16 mouse cellular contexts compared by ENCODE assay signal in the genomic region with DNA sequence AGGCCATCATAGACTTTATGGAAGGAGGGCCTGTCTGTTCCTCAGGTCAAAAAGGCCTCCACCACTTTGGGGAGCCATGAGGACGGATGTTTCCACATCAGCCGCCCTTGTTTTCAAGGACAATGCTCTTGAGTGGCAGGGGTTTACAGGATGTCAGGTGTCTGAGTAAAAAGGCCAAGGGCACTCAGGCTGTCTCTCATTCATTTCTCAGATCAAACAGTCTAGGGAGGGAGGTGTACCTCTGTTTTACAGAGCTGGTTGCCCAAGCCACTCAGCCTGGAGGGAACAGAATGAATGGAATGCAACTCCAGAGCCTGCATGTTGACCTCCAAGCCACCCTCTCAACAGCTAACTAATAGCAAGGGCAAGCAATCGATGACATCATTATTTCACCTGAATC. TPM values are rescaled to one million over a fixed set of nuclear protein-coding genes. Genes with fewer than 3 reads are reported as not detected.
DNase-seq lines count a peak whose midpoint lies in the region; ATAC-seq and TF ChIP-seq lines count a peak whose summit lies in the region.
"Had no signal": no experiment of that assay in that cellular context is flagged by ENCODE, and none has a peak within 500 bp of the region (broad histone marks: within the 10 kb centered on the region; RNA-seq: fewer than 3 reads in every experiment).

No protein-coding gene starts in this region.

- no peak overlapping the region for H3K4me3 ChIP-seq in forebrain, embryonic 11.5 days (ENCODE audit: low read depth, low read length)
- no peak overlapping the region for H3K4me3 ChIP-seq in forebrain, postnatal 0 days (ENCODE audit: low read depth, low read length)
- H3K4me3 ChIP-seq in heart, embryonic 12.5 days: no peak overlapping the region
- H3K4me3 ChIP-seq in lung, embryonic 15.5 days: no peak overlapping the region
- no peak overlapping the region for H3K4me3 ChIP-seq in neural tube, embryonic 15.5 days (replicated peaks)
- H3K4me3 ChIP-seq: embryonic facial prominence, embryonic 10.5 days; left cerebral cortex, adult 2 months; limb, embryonic 12.5 days; liver, embryonic 15.5 days; myocyte had no signal

- H3K4me1 ChIP-seq in forebrain, embryonic 11.5 days (replicated peaks; ENCODE audit: control insufficient read depth, insufficient read depth, low read length): peaks cover 16% of the 10 kb centered on the region
- peaks cover 10% of the 10 kb centered on the region for H3K4me1 ChIP-seq in forebrain, postnatal 0 days (ENCODE audit: insufficient read depth)
- peaks cover 60% of the 10 kb centered on the region for H3K4me1 ChIP-seq in heart, embryonic 12.5 days (replicated peaks)
- H3K4me1 ChIP-seq in lung, embryonic 15.5 days: peaks cover 61% of the 10 kb centered on the region
- peaks cover 40% of the 10 kb centered on the region for H3K4me1 ChIP-seq in neural tube, embryonic 15.5 days

- TF ChIP-seq CTCF in forebrain, postnatal 0 days (IDR thresholded peaks at IDR 0.05; ENCODE audit: low read depth): no peak

- peaks cover 19% of the 10 kb centered on the region for H3K27me3 ChIP-seq in forebrain, embryonic 11.5 days (ENCODE audit: control insufficient read depth, insufficient read depth, low read length)
- H3K27me3 ChIP-seq in forebrain, postnatal 0 days (ENCODE audit: insufficient read depth, low read length): peaks cover 3% of the 10 kb centered on the region; the same call in 1 of the 2 replicates
- H3K27me3 ChIP-seq in heart, embryonic 12.5 days (replicated peaks): peaks cover 37% of the 10 kb centered on the region
- H3K27me3 ChIP-seq in lung, embryonic 15.5 days: peaks cover 21% of the 10 kb centered on the region; the same call in 1 of the 2 replicates
- H3K27me3 ChIP-seq in neural tube, embryonic 15.5 days (replicated peaks): peaks cover 22% of the 10 kb centered on the region

- no peak for ATAC-seq in forebrain, embryonic 11.5 days (replicated peaks; ENCODE audit: low FRiP score)
- no peak for ATAC-seq in forebrain, postnatal 0 days
- no peak for ATAC-seq in heart, embryonic 12.5 days (ENCODE audit: insufficient number of reproducible peaks, low FRiP score)
- no peak; the same call in 1 of the 2 replicates for ATAC-seq in lung, embryonic 15.5 days (ENCODE audit: borderline replicate concordance, extremely low read depth, low FRiP score, low TSS enrichment)
- no peak for ATAC-seq in neural tube, embryonic 15.5 days (ENCODE audit: low FRiP score)
- ATAC-seq in granulocyte monocyte progenitor cell, adult 5-6 weeks (replicated peaks; ENCODE audit: poor library complexity, severe bottlenecking): no peak

- no peak overlapping the region for H3K27ac ChIP-seq in forebrain, embryonic 11.5 days (ENCODE audit: low read depth, low read length)
- no peak overlapping the region for H3K27ac ChIP-seq in forebrain, postnatal 0 days (ENCODE audit: low read depth, low read length)
- peak overlapping the region; percentile 78 for H3K27ac ChIP-seq in heart, embryonic 12.5 days (ENCODE audit: poor library complexity, severe bottlenecking)
- peak overlapping the region; percentile 77 for H3K27ac ChIP-seq in lung, embryonic 15.5 days
- no peak overlapping the region for H3K27ac ChIP-seq in neural tube, embryonic 15.5 days (replicated peaks)
- H3K27ac ChIP-seq: embryonic facial prominence, embryonic 10.5 days; left cerebral cortex, adult 2 months; limb, embryonic 12.5 days; liver, embryonic 15.5 days had no signal

- peak; percentile 43 for DNase-seq in forebrain, embryonic 11.5 days (ENCODE audit: low spot score)
- no peak for DNase-seq in forebrain, postnatal 0 days
- peak; percentile 44 for DNase-seq in R1 (ENCODE audit: low read depth, low spot score)
- no peak for DNase-seq in embryo, embryonic 9.5 days (ENCODE audit: extremely low spot score)
- DNase-seq: right cerebral cortex, postnatal 14 days had no signal

- 83% methylated on average over 3 of the region's 3 CpGs for WGBS in forebrain, embryonic 11.5 days
- 78% methylated on average over 3 of the region's 3 CpGs for WGBS in forebrain, postnatal 0 days
- 40% methylated on average over 3 of the region's 3 CpGs for WGBS in heart, embryonic 12.5 days
- 58% methylated on average over 3 of the region's 3 CpGs for WGBS in lung, embryonic 15.5 days
- WGBS in neural tube, embryonic 15.5 days: 81% methylated on average over 3 of the region's 3 CpGs

- H3K9ac ChIP-seq in forebrain, embryonic 11.5 days (ENCODE audit: low read length): no peak overlapping the region
- H3K9ac ChIP-seq in forebrain, postnatal 0 days: no peak overlapping the region
- H3K9ac ChIP-seq in heart, embryonic 12.5 days: no peak overlapping the region
- H3K9ac ChIP-seq in lung, embryonic 15.5 days: no peak overlapping the region
- H3K9ac ChIP-seq in neural tube, embryonic 15.5 days (replicated peaks): no peak overlapping the region
- H3K9ac ChIP-seq: limb, embryonic 12.5 days; liver, embryonic 15.5 days had no signal

- H3K36me3 ChIP-seq in forebrain, embryonic 11.5 days (ENCODE audit: control insufficient read depth, insufficient read depth, low read length): no peaks in the 10 kb centered on the region
- H3K36me3 ChIP-seq in forebrain, postnatal 0 days (ENCODE audit: insufficient read depth): no peaks in the 10 kb centered on the region
- peaks cover 29% of the 10 kb centered on the region for H3K36me3 ChIP-seq in heart, embryonic 12.5 days
- H3K36me3 ChIP-seq in lung, embryonic 15.5 days: no peaks in the 10 kb centered on the region
- H3K36me3 ChIP-seq in neural tube, embryonic 15.5 days: no peaks in the 10 kb centered on the region
- H3K36me3 ChIP-seq: embryonic facial prominence, embryonic 10.5 days; G1E; limb, embryonic 12.5 days; liver, embryonic 15.5 days had no signal

- H3K4me2 ChIP-seq in forebrain, embryonic 11.5 days (ENCODE audit: low read depth, low read length, severe bottlenecking): no peak overlapping the region
- H3K4me2 ChIP-seq in forebrain, postnatal 0 days (ENCODE audit: low read depth): no peak overlapping the region
- H3K4me2 ChIP-seq in heart, embryonic 12.5 days: no peak overlapping the region
- H3K4me2 ChIP-seq in lung, embryonic 15.5 days: no peak overlapping the region
- H3K4me2 ChIP-seq in neural tube, embryonic 15.5 days: no peak overlapping the region
- H3K4me2 ChIP-seq: limb, embryonic 12.5 days; liver, embryonic 15.5 days; midbrain, embryonic 11.5 days had no signal

- no peaks in the 10 kb centered on the region for H3K9me3 ChIP-seq in forebrain, embryonic 11.5 days (ENCODE audit: control insufficient read depth, low read length)
- no peaks in the 10 kb centered on the region for H3K9me3 ChIP-seq in forebrain, postnatal 0 days (ENCODE audit: low read length)
- H3K9me3 ChIP-seq in heart, embryonic 12.5 days (replicated peaks): no peaks in the 10 kb centered on the region
- no peaks in the 10 kb centered on the region for H3K9me3 ChIP-seq in lung, embryonic 15.5 days
- H3K9me3 ChIP-seq in neural tube, embryonic 15.5 days (replicated peaks): no peaks in the 10 kb centered on the region
- H3K9me3 ChIP-seq: embryonic facial prominence, embryonic 10.5 days; G1E; limb, embryonic 12.5 days; liver, embryonic 15.5 days had no signal

RNA-seq across cellular contexts. Expression of gene Epn3, which starts 4.4 kb away (rescaled TPM):
- 0.48 and 0.64 TPM in 2 replicates for polyA plus RNA-seq in forebrain, embryonic 11.5 days (2014; fragmentation: Nextera tagmentation; extraction: Ambion mirVana)
- total RNA-seq in forebrain, postnatal 0 days (2014; rRNA removed): 2.0 and 2.5 TPM in 2 replicates
- polyA plus RNA-seq in forebrain, postnatal 0 days (2015; fragmentation: Nextera tagmentation; extraction: Ambion mirVana): 0.96 and 1.4 TPM in 2 replicates
- polyA plus RNA-seq in heart, embryonic 12.5 days (2016; fragmentation: Nextera tagmentation; extraction: Ambion mirVana): 14.4 and 14.5 TPM in 2 replicates
- polyA plus RNA-seq in lung, embryonic 15.5 days (2015; fragmentation: Nextera tagmentation; extraction: Ambion mirVana): 16.8 and 17.3 TPM in 2 replicates
- polyA plus RNA-seq in neural tube, embryonic 15.5 days (2015; fragmentation: Nextera tagmentation; extraction: Ambion mirVana): 1.1 and 1.5 TPM in 2 replicates
- not detected in 2 replicates for total RNA-seq in granulocyte monocyte progenitor cell, adult 5-6 weeks (2014; fragmentation: Nextera tagmentation)
- total RNA-seq in granulocyte monocyte progenitor cell, adult 5-6 weeks (2017): not detected in 2 replicates
- total RNA-seq: G1E had no signal
- polyA plus RNA-seq: G1E had no signal

RNA-seq across cellular contexts. Expression of gene Spata20, which starts 9.4 kb away (rescaled TPM):
- polyA plus RNA-seq in forebrain, embryonic 11.5 days (2014; fragmentation: Nextera tagmentation; extraction: Ambion mirVana): 0.17 TPM in 1 of 2 replicates, not detected in the other
- 0.92 and 3.1 TPM in 2 replicates for total RNA-seq in forebrain, postnatal 0 days (2014; rRNA removed)
- 0.99 and 2.3 TPM in 2 replicates for polyA plus RNA-seq in forebrain, postnatal 0 days (2015; fragmentation: Nextera tagmentation; extraction: Ambion mirVana)
- not detected in 2 replicates for polyA plus RNA-seq in heart, embryonic 12.5 days (2016; fragmentation: Nextera tagmentation; extraction: Ambion mirVana)
- polyA plus RNA-seq in lung, embryonic 15.5 days (2015; fragmentation: Nextera tagmentation; extraction: Ambion mirVana): 0.06 and 0.31 TPM in 2 replicates
- polyA plus RNA-seq in neural tube, embryonic 15.5 days (2015; fragmentation: Nextera tagmentation; extraction: Ambion mirVana): 0.28 and 0.42 TPM in 2 replicates
- total RNA-seq in granulocyte monocyte progenitor cell, adult 5-6 weeks (2014; fragmentation: Nextera tagmentation): not detected in 2 replicates
- not detected in 2 replicates for total RNA-seq in granulocyte monocyte progenitor cell, adult 5-6 weeks (2017)
- total RNA-seq: G1E had no signal
- polyA plus RNA-seq: embryonic facial prominence, embryonic 10.5 days; G1E; liver, embryonic 15.5 days; midbrain, embryonic 11.5 days; myocyte had no signal

RNA-seq across cellular contexts. Expression of gene Cacna1g, which starts 21.4 kb away (rescaled TPM):
- 13.0 and 17.4 TPM in 2 replicates for polyA plus RNA-seq in forebrain, embryonic 11.5 days (2014; fragmentation: Nextera tagmentation; extraction: Ambion mirVana)
- total RNA-seq in forebrain, postnatal 0 days (2014; rRNA removed): 47.1 and 62.9 TPM in 2 replicates
- 5.3 and 5.8 TPM in 2 replicates for polyA plus RNA-seq in forebrain, postnatal 0 days (2015; fragmentation: Nextera tagmentation; extraction: Ambion mirVana)
- polyA plus RNA-seq in heart, embryonic 12.5 days (2016; fragmentation: Nextera tagmentation; extraction: Ambion mirVana): 1.9 and 2.7 TPM in 2 replicates
- 7.3 and 7.7 TPM in 2 replicates for polyA plus RNA-seq in lung, embryonic 15.5 days (2015; fragmentation: Nextera tagmentation; extraction: Ambion mirVana)
- polyA plus RNA-seq in neural tube, embryonic 15.5 days (2015; fragmentation: Nextera tagmentation; extraction: Ambion mirVana): 12.8 and 14.7 TPM in 2 replicates
- not detected in 2 replicates for total RNA-seq in granulocyte monocyte progenitor cell, adult 5-6 weeks (2014; fragmentation: Nextera tagmentation)
- total RNA-seq in granulocyte monocyte progenitor cell, adult 5-6 weeks (2017): not detected in 2 replicates
- polyA plus RNA-seq: G1E had no signal

RNA-seq across cellular contexts. Expression of gene Mycbpap, which starts 26.1 kb away (rescaled TPM):
- polyA plus RNA-seq in forebrain, embryonic 11.5 days (2014; fragmentation: Nextera tagmentation; extraction: Ambion mirVana): 1.9 and 4.8 TPM in 2 replicates
- 0.77 and 2.1 TPM in 2 replicates for total RNA-seq in forebrain, postnatal 0 days (2014; rRNA removed)
- polyA plus RNA-seq in forebrain, postnatal 0 days (2015; fragmentation: Nextera tagmentation; extraction: Ambion mirVana): 1.5 and 1.7 TPM in 2 replicates
- 9.1 and 11.5 TPM in 2 replicates for polyA plus RNA-seq in heart, embryonic 12.5 days (2016; fragmentation: Nextera tagmentation; extraction: Ambion mirVana)
- 4.6 and 5.4 TPM in 2 replicates for polyA plus RNA-seq in lung, embryonic 15.5 days (2015; fragmentation: Nextera tagmentation; extraction: Ambion mirVana)
- polyA plus RNA-seq in neural tube, embryonic 15.5 days (2015; fragmentation: Nextera tagmentation; extraction: Ambion mirVana): 2.0 and 2.8 TPM in 2 replicates
- total RNA-seq in granulocyte monocyte progenitor cell, adult 5-6 weeks (2014; fragmentation: Nextera tagmentation): 1.1 and 5.4 TPM in 2 replicates
- total RNA-seq in granulocyte monocyte progenitor cell, adult 5-6 weeks (2017): 0.13 TPM in 1 of 2 replicates, not detected in the other
- total RNA-seq: G1E had no signal
- polyA plus RNA-seq: G1E; liver, embryonic 15.5 days had no signal

RNA-seq across cellular contexts. Expression of gene Rsad1, which starts 53.6 kb away (rescaled TPM):
- 2.9 and 3.7 TPM in 2 replicates for polyA plus RNA-seq in forebrain, embryonic 11.5 days (2014; fragmentation: Nextera tagmentation; extraction: Ambion mirVana)
- 12.2 and 12.6 TPM in 2 replicates for total RNA-seq in forebrain, postnatal 0 days (2014; rRNA removed)
- 7.7 and 8.8 TPM in 2 replicates for polyA plus RNA-seq in forebrain, postnatal 0 days (2015; fragmentation: Nextera tagmentation; extraction: Ambion mirVana)
- polyA plus RNA-seq in heart, embryonic 12.5 days (2016; fragmentation: Nextera tagmentation; extraction: Ambion mirVana): 5.1 and 5.5 TPM in 2 replicates
- 3.2 and 3.7 TPM in 2 replicates for polyA plus RNA-seq in lung, embryonic 15.5 days (2015; fragmentation: Nextera tagmentation; extraction: Ambion mirVana)
- polyA plus RNA-seq in neural tube, embryonic 15.5 days (2015; fragmentation: Nextera tagmentation; extraction: Ambion mirVana): 9.4 and 10.4 TPM in 2 replicates
- 6.2 and 8.7 TPM in 2 replicates for total RNA-seq in granulocyte monocyte progenitor cell, adult 5-6 weeks (2014; fragmentation: Nextera tagmentation)
- total RNA-seq in granulocyte monocyte progenitor cell, adult 5-6 weeks (2017): 4.4 and 5.7 TPM in 2 replicates

Comparison
In these comparisons a context has a peak if more than half of its experiments do, and no peak if none do; other contexts are left out.
1. DNase-seq: peak in forebrain, embryonic 11.5 days (single experiment) and R1 (single experiment); none in forebrain, postnatal 0 days (single experiment) and embryo, embryonic 9.5 days (single experiment).
2. H3K27ac ChIP-seq: peak in heart, embryonic 12.5 days (single experiment) and lung, embryonic 15.5 days (single experiment); none in forebrain, embryonic 11.5 days (single experiment), forebrain, postnatal 0 days (single experiment) and neural tube, embryonic 15.5 days (single experiment).